Mouse (Mus musculus): ENCODE measurements at regions not wholly inside any gene's neighbourhood (a gene's known extent, or its start where the extent isn't known, plus 50 kb on each side); places are given as distances from the start of the nearest gene placed in this dataset.
"Not testable (repeated sequence)": the region's sequence is repeated elsewhere in the genome, so short reads cannot be mapped to it uniquely, and the experiment has no call there.

DNA sequence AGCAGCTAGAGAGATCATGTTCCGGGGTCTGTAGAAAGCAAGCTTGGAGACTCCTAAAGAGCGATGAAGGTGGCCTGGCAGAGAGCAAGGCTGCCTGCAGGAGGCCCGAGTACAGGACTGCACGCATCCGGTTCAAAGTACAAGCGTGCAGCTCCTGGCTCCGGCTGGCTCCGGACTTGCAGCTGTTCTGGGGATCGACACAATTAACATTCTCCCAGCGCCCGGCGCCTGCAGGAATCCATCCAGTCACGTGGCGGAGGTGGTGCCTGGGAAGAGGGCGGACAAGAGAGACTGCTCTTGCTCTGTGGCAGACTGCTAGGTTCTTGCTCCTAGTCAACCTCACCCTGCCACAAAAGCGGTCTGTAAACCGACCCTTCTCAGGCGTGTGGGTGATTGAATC, 86.9 kb downstream of the Bdh1 start:
- peak; percentile 81 to 89 for DNase-seq

DNA sequence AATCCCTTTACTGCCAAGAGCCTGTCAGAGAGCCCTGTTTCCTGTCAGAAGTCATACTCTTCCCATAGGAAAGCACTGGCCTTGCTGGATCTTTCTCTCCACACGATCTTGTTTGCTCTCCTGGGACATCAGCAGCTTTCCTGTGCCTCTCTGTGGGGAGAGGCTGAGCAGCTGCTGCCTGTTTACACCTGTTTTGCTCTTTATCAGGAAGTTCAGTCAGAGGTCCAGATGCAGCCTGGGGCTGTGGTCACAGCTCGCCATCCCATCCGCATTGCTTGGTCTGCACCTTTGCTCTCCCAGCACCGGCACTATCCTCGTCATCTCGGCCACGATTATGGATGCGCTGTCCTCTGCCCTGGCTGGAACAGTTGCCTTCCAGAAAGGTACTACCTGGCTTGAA, 88.0 kb downstream of the Bdh1 start:
- DNase-seq: no peak

DNA sequence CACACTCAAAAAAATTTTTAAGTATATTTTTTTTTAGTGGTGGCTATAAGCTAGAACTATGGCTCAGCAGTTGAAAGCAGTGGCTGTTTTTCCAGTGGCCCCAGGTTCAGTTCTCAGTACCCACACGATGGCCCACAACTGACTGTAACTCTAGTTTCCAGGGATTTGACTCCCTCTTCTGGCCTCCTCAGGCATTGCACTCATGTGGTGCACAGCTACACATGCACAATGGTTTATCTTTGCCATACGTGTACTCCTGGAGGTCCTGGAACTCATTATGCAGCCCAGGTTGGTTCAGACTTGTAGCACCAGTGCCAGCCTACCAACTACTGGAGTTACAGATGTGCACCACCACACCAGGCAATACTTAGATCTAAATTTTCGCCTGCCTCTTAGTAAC, 96.7 kb downstream of the Bdh1 start:
- DNase-seq: no peak

DNA sequence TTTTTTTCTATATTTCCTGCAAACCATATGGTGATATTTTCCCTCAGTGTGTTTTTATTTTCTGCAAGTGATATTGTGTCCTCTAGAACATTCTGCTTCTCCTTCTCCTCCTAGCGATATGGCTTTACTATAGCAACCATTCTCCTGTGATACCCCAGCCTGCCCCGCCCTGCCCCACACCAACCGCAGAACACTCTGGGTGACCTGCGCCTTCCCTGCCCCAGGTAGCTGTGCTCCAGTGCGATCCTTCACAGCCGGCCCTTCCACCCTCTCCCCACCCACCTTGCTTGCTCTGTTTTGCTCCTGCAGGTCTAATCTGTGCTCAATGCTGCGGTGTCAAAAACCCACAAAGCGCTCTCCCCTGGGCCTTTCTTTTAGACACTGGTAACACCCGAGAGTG, 98.0 kb downstream of the Bdh1 start:
- DNase-seq: no peak

DNA sequence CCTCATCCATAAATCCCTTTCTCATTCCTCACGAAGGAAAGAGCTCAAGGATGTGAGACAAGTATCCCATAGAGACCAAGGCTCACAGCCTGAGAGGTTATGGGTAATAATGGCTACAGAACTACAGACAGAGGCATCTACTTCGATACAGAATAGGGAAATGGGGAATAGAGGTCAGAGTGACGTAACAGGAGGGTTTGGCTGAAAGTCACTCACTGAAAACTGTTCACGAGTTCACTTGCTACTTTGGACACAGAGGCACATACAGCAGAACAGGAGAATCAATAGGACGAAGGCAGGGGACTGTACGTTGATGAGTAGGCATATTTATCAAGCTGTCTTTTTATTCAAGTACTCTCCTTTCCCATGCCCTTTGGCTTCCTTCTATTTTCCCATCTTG, 99.7 kb downstream of the Bdh1 start:
- no peak for DNase-seq

DNA sequence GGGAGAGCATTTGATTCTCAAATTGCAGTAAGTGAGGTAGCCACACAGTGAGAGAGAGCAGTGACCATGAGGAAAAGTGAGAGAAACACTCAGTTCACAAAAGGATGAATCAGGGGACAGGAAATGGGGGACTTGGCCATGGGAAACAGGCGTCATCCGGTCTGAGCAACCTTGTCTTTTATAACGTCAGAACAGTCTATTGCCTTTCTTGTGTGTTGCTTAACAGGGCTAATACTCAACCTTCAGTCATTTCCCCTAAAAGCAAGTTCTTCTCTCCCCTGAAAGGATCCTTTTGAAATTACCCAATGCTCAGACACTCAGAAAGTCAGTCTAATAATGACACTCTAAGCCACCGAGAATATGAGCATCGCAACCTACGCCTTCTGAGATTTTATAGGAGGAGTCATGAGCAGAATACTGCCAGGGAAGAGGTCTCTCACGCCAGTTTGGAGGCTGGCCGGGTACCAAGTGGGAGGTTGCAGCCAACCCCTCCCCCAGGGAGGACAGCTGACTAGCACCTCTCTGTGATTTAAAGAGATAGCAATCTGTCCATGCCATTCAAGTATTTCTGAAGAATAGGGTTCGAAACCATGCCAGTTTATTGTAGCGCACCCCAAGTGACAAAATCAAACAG, 104.7 kb downstream of the Bdh1 start:
- peak; percentile 15 to 56 for DNase-seq

DNA sequence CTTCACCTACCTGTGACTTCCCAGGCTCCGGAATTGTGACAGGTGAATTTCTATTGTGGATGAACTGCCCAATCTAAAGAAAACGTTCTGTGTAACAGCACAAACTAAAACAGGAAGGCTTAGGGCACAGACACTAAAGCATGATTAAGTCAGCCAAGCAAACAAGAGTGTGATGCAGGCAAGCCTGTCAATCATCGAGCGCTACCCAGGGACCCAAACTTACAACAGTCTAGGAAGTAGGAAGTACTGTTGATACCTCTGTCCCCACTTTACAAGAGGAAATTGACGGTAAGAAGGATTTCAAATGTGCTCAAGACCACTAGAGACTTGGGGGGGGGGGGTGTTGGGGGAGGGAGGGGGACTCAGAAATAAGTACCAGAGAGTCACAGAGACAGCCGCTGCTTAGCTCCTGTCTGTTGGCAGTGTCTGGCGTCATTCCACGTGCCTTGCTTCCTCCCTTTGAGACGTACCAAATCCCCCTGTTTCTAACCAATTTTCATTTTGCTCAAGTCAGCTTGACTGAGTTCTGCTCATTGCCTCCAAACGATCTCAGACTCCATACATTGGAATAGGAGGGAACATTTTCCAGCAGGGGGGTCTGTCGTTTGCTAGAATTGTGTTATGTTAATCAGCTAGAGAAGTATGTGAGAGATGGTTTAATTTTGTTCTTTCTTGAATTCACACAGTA, 106.7 kb downstream of the Bdh1 start:
- DNase-seq: no peak

DNA sequence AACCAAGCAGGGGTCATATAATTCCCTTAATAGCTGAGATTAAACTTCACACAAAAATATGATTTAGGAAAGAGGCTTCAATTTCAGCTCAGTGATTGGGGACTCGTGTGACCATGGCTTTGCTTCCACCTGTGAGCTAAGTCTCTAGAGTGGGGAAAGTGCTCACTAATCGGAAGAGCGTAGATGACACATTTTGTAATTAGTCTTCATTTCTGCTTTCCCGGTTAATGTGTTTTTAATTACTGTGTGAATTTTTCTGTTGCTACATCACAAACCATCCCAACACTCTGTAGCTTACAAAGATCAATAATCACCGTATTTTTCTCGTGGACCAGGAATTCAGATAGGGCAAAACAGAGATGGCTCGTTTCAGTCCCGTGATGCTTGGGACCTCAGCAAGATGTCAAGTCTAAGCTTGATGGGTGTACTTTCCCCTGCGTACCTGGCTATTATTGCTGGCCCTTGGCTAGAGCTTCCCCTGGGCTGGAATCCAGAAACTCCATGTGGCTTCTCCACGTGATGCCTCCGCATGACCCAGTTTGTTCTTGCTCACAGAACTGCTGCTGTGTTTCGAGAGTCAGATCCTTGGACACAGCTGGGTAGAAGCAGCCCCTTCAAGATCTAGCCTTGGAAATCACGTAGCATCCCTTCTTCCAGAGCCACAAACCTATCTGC, 107.3 kb downstream of the Bdh1 start:
- DNase-seq: no peak

DNA sequence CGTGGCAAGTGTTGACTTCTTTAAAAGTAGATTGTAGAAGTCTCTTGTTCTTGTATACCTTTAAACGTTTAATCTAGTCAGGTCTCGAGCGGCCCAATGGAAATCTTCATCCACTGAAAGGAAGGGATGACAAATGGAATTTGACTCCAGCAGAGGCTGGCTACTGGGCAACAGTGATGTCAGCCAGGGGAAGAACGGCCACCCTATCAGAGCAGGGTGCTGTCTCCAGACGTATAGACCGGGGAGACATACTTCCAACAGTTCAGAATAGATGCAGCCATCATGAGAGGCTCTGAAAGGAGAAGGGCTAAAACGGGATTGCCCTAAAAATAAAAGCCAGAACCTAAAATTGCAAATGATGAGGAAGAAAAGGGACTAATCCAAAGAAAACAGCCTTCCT, 108.0 kb downstream of the Bdh1 start:
- no peak for DNase-seq

DNA sequence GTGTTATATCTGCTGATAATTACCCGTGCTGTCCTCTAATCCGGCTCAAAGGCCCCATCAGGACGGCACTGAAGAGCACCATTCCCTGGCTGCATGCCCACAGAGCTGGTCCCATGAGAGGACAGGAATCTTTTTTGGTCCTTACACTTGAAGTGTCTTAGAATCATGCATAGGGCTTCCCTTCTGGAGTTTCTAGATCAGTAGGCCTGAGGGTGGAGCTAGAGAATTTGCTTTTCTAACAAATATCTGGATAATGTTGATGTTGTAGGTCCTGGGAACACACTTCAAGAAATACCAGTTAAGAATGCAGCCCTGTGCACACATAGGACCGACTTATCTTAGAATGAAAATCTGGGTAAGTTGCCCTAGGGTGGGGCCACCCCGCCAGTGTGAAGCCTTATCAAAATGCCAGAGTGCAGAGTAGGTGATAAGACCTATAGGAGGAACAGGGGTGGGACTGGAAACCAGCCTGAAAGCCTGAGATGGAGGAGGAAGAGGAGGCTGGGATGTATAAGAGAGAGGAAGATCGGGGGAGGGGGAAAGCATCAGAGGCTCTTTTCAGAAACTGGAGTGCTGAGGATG, 111.2 kb downstream of the Bdh1 start:
- peak; percentile 18 to 62 for DNase-seq

DNA sequence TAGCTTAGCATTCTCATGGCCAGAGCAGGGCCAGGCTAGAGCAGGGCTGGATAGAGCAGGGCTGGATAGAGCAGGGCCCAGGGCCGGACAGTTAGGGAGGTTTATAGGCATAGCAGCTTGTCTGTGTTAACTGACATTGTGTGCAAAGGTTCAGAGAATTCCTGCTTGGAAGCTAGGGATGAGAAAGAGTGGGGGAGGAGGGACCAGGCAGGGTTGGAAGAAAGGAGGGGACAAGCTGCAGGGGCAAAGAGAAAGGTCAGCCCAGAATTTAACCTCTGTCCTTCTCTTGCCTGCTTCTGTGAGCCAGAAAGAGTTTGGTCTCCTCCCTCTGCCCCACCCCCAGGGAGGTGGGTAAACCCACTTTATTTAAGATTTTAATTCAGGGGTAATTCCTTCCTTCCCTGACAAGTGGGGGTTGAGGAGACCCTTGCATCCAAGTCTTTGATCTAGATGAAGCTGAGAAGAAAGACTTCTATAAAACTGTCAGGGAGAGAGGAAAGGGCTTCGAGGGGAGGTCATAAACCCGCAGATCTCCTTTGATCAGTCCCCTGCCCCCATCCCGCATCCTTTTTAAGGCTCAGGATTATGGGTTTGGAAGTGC, 112.9 kb downstream of the Bdh1 start:
- no peak for DNase-seq

DNA sequence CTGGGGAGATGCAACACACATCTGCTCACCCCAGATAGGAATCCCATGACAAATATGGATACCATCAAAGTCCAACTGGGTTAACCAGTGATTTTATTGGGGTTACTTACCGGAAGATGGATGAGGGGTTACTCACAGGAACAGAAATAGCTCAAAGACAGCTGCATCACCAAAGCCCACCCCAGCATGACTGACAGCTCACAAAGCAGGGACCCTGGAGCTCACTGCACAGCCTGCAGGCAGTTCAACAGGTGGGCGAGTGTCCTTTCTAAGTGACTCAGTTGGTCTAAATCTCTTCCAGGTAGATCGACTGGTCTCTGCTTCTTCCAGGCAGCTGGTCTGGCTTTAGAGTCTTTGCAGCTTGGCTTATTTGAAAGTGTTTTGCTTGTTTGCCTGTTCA, 114.2 kb downstream of the Bdh1 start:
- DNase-seq: no peak

DNA sequence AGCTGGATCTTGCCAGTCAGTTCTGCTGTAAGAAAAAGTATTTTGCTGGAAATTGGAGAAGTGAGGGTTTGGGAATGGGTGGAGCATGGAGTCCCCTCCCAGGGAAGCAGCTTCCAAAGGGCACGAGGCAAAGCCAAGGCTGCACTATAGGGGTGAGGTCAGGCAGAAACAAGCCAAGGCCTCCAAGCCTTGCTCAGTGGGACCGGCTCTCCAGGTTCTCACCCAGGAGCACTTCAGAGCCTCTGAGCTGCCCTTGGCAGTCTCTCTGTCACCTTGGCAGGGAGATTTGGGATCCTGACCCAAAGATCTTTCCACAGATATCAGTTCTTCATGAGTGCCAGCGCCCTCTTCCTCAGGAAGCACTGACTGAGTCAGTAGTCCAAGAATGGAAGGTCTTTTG, 116.5 kb downstream of the Bdh1 start:
- DNase-seq: no peak

DNA sequence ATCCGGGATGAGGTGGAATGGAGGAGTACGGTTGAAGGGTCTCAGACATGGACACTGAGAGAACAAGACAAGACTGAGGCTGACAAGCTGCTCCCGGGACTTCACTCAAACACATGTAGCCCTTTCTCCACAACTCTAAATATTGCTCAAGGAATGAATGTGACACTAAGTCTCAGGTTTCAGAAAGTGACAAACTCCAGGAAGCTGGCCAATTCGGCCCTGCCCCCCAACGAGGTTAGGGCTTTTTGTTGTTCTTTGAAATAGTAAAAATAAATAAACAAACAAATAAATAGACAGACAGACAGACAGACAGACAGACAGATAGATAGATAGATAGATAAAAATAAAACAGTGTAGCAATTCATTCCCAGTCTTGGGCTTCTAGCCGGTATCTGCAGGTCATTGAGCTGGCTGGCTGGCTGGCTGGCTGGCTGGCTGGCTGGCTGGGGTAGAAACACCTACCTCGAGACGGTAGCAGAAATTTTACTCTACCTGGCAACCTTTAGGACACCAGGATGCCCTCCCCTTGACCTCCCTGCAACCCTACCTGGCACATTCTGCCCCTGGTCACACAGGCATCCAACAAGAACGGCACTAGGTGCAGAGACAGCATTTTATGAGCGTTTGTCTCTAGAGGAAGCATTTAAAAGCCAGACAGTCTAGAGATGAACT, 119.6 kb upstream of the Dlg1 start:
- no peak for DNase-seq

DNA sequence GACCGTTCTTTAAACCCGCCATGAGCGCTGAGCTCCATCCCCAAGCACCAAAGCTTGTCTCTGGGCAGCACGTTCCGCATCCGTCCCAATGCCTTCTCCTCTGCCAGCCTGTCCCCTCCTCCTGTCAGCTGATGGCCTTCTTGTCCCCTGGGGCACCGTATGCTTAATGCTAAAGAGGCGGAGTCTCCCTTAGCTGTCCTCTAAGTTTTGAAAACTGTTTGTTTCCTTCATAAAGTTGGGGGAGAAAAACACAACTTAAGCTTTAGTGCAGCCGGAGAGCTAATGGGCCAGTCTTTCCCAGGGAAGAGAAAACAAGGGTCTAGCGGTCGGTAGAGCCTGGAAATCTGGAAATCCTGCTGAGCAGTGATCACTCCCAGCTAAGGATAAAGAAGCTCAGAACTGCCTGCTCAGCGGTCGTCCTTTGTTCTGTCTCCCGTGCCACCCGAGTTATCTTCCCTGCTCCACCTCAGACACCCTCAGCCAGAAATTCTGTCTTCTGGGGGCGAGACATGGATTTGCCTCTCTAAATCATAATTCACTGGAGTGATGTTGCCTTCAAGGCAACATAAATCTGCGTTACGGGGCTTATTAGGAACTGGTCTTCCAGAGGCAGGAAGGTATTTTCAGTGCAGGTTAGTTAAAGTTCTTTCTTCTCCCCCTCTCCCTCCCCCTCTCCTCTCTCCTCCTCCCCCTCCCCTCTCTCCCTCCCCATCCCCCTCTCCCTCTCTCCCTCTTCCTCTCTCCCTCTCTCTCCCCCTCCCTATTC, 117.0 kb upstream of the Dlg1 start:
- no peak for DNase-seq

DNA sequence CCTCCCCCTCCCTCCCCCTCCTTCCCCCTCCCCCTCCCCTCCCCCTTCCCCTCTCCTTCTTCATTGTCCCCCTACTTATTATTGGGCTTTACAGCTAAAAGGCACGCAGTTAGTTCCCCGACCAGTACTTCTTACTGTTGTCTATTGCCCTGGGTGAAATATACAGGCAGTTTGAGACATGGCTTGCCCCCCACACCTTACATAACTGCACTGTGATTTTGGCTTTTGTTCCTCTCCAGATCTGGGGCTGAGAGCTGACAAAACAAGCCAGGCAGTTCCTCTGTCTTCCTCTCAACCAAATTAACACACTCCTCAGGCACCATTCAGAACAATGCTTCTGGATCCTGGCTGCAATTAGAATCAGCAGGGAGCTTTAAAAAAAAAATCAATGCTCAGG, 116.4 kb upstream of the Dlg1 start:
- no peak for DNase-seq

DNA sequence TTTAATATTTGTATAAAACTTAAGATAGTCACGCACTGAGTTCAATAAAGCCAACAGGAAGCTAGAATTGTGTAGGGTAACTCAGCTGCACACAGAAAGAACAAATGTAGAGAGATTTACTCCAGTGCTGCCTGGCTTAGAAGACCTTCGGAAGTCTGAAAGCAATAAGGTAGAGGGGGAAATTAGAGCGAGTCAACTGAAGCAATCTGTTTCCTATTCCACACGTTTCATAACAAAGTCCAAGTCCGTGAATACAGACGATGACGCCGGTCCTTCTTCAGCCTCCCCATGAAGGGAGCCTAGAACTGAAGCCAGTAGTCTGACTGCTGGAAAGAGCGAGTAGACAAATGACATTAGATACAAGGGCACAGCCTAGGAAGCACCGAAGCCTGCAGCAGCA, 115.9 kb upstream of the Dlg1 start:
- DNase-seq: no peak

DNA sequence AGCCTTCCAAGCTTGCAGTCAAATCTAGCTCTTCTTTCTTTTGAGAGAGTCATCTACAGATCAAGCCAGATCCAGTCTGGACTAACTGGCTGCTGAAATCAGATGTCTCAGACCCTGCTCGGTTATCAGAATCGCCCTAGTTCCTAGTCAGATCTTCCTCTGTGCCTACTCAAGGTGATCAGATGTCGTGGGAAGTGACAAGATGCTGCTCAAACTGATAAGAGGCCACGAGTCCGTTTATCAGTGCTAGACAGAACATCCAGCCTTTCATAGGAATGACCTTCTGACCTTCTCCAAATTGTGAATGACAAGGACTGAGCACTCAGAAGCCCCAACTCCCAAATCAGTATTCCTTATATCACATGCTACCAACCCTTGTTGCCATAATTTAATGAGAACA, 113.3 kb upstream of the Dlg1 start:
- DNase-seq: no peak

DNA sequence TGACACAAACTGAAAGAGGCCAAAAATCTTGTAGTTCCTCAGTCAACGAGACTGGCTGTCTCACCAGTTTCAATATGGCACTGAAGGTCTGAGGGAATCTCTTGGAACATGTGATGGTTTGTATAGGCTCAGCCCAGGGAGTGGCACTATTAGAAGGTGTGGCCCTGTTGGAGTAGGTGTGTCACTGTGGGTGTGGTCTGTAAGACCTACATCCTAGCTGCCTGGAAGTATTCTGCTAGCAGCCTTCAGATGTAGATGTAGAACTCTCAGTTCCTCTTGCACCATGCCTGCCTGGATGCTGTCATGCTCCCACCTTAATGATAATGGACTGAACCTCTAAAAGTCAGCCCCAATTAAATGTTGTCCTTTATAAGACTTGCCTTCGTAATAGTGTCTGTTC, 112.7 kb upstream of the Dlg1 start:
- not testable (repeated sequence) for DNase-seq

DNA sequence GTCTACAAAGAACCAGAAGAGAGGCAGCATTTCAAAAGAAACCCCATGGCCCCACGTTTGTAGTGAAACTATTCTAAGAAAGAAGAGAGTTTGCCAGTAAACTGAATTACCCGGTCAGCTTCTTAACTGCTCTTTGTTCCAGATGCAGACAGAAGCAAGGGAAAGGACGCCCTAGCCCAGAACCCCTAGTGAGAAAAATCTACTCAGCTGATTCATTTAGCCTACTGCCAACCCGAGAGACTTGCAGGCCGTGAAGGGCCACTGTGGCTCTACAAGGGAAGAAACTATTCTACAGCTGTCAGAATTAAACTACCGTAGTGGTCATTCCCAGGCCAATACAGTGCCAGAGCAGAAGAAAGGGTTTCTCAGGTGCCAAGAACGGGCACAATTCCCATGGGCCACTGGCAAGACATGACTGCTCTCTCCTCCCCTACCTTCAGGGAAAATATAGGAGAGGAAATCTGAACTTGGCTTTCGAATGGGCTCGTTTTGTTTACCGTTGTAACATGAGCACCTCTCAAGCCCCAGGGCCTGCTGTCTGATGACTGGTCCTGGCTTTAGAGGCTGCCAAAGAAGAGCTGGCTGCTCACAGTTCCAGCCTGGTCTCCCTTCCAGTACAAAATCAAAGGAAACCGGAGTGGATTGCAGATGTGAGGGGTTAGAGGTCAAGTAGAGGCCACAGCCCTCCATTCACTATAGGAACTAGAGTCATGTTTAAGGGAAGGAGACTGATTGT, 111.7 kb upstream of the Dlg1 start:
- peak in 1 of 2 experiments; percentile 22 for DNase-seq

DNA sequence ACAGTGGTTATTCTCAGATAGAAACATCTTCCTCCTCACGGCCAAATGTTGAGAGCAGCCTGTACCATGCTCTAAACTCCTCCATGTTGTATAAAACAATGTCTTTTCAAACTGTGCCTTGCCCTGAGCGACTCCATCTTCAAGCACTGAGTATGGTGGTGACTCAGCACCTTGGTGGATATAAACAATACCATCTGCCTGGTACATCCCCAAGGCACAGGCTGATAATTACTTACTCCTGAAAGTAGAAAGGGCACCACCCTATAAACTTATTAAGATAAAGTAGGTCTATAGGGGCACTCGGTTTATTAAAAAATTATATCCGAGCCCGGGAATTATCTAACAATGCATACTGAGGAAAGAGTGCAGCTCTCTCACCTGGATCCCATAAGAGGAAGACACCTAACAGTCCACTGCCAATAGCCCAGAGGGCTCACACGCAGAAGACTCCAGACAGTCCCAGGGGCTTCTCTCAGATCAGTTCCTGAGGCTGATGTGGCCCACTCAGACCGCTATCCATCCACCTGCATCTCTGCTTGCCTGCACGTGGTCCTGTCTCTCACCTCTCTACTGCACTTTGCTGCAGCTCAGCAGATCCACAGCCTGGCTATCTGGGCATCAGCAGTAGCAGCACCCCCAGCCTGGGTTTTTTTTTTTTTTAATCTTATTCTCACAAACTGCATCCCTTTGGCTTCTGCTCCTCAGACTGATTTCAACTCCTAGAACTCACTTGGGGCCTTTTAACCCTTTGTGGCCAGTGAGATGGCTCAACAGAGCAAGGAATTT, 109.7 kb upstream of the Dlg1 start:
- no peak for DNase-seq

Data from lung, postnatal 4 days (tissue).